Mouse (Mus musculus) left cerebral cortex, postnatal 10 days (tissue): ENCODE data around the gene Stk11. TPM values are rescaled to one million over a fixed set of nuclear protein-coding genes. Genes with fewer than 3 reads are reported as not detected.

Source experiments
- DNase-seq, 2 experiments: peaks; one replicate each; pipeline ENCODE4 v3.0.0; 2021 to 2022; ENCODE audit warnings: low spot score in 2 of 2, mixed read lengths in 1 of 2; ENCODE audit errors: extremely low spot score in 1 of 2
- intact Hi-C: fragments of 180-260 bp; cut with DNase I; formaldehyde crosslinking; loops from one replicate; pipeline ENCODE4 v1.15.1; 2025
- total RNA-seq, 2 experiments: library from RNA; stranded (reverse); gene quantifications; 2 replicates each; pipeline ENCODE4 v1.2.3; 2021

Gene Stk11
- total RNA-seq, result 10 to 100 TPM; 81.6 to 93.4 TPM

GRCm38 (mm10) chr10:80115290-80115943 lies at the start of gene Stk11:
TSS of gene Stk11 (plus strand) at chr10:80115803.
- DNase-seq, result peak; percentile 100

GRCm38 (mm10) chr10:80069251-80069650 lies 46.4 kb upstream of the Stk11 start:
- DNase-seq, result no peak
- intact Hi-C loops, result no loop called here

More at GRCm38 (mm10) chr10:80115290-80115943, at the start of gene Stk11:
- intact Hi-C loops, result loop anchor here (5.0 kb wide), 2 partner anchors 63 to 128 kb away; partner anchors contain the start of gene Cnn2

GRCm38 (mm10) chr10:80069948-80070450 lies 45.6 kb upstream of the Stk11 start:
- intact Hi-C loops, result no loop called here
- DNase-seq, result no peak

GRCm38 (mm10) chr10:80070837-80071515 lies 44.6 kb upstream of the Stk11 start:
- intact Hi-C loops, result no loop called here
- DNase-seq, result peak; percentile 56 to 92

GRCm38 (mm10) chr10:80071516-80071900 lies 44.1 kb upstream of the Stk11 start:
- DNase-seq, result no peak
- intact Hi-C loops, result no loop called here

GRCm38 (mm10) chr10:80072623-80073489 lies 42.7 kb upstream of the Stk11 start:
- intact Hi-C loops, result no loop called here
- no peak for DNase-seq

- intact Hi-C loops, result loop anchor here (5.0 kb wide), 1 partner anchor 37 kb away; no protein-coding TSS in a partner anchor
- peak; percentile 44 to 90 for DNase-seq
Observed at GRCm38 (mm10) chr10:80074813-80075601, 40.6 kb upstream of the Stk11 start.

- no peak for DNase-seq
- intact Hi-C loops, result loop anchor here (5.0 kb wide), 1 partner anchor 36 kb away; no protein-coding TSS in a partner anchor
Observed at GRCm38 (mm10) chr10:80075924-80076323, 39.7 kb upstream of the Stk11 start.

- intact Hi-C loops, result loop anchor here (5.0 kb wide), 1 partner anchor 36 kb away; no protein-coding TSS in a partner anchor
- no peak for DNase-seq
Observed at GRCm38 (mm10) chr10:80076386-80076785, 39.2 kb upstream of the Stk11 start.

- DNase-seq, result no peak
- intact Hi-C loops, result loop anchor here (5.0 kb wide), 1 partner anchor 35 kb away; no protein-coding TSS in a partner anchor
Observed at GRCm38 (mm10) chr10:80077312-80077711, 38.3 kb upstream of the Stk11 start.

GRCm38 (mm10) chr10:80078366-80078765 lies 37.2 kb upstream of the Stk11 start:
- intact Hi-C loops, result loop anchor here (5.0 kb wide), 1 partner anchor 34 kb away; no protein-coding TSS in a partner anchor
- DNase-seq, result no peak

GRCm38 (mm10) chr10:80080396-80081070 lies 35.1 kb upstream of the Stk11 start:
- no peak for DNase-seq
- intact Hi-C loops, result no loop called here

GRCm38 (mm10) chr10:80081075-80081474 lies 34.5 kb upstream of the Stk11 start:
- intact Hi-C loops, result no loop called here

GRCm38 (mm10) chr10:80084817-80085487 lies 30.7 kb upstream of the Stk11 start:
- intact Hi-C loops, result no loop called here
- no peak for DNase-seq

More at GRCm38 (mm10) chr10:80081075-80081474, 34.5 kb upstream of the Stk11 start:
- DNase-seq, result no peak

- intact Hi-C loops, result no loop called here
- DNase-seq, result peak in 1 of 2 experiments; percentile 62
Observed at GRCm38 (mm10) chr10:80086847-80087246, 28.8 kb upstream of the Stk11 start.

- intact Hi-C loops, result no loop called here
- DNase-seq, result no peak
Observed at GRCm38 (mm10) chr10:80087483-80087882, 28.1 kb upstream of the Stk11 start.

- intact Hi-C loops, result no loop called here
- DNase-seq, result no peak
Observed at GRCm38 (mm10) chr10:80089146-80089545, 26.5 kb upstream of the Stk11 start.
